Mouse (Mus musculus): ENCODE measurements around the gene Ppp4r1. TPM values are rescaled to one million over a fixed set of nuclear protein-coding genes. Genes with fewer than 3 reads are reported as not detected.

Ppp4r1 gene
- polyA plus RNA-seq, 1 experiment from 2014 or later = 41.5 TPM

Other genes with a start within 250 kb of the Ppp4r1 start
- not detected in 2 replicates for gene Tmem232, start 241.8 kb upstream of the Ppp4r1 start, polyA plus RNA-seq (2014; fragmentation: Nextera tagmentation; extraction: Ambion mirVana)
- 182 and 194 TPM in 2 replicates for gene Vapa, start 169.0 kb upstream of the Ppp4r1 start, polyA plus RNA-seq (2014; fragmentation: Nextera tagmentation; extraction: Ambion mirVana)
- 0.14 TPM in 1 of 2 replicates, not detected in the other for gene Txndc2, start 140.4 kb upstream of the Ppp4r1 start, polyA plus RNA-seq (2014; fragmentation: Nextera tagmentation; extraction: Ambion mirVana)
- 39.2 and 42.6 TPM in 2 replicates for gene Rab31, start 9.8 kb upstream of the Ppp4r1 start, polyA plus RNA-seq (2014; fragmentation: Nextera tagmentation; extraction: Ambion mirVana)
- gene Ralbp1, start 103.2 kb downstream of the Ppp4r1 start, polyA plus RNA-seq (2014; fragmentation: Nextera tagmentation; extraction: Ambion mirVana) = 77.4 and 97.3 TPM in 2 replicates
- 158 and 159 TPM in 2 replicates for gene Twsg1, start 168.7 kb downstream of the Ppp4r1 start, polyA plus RNA-seq (2014; fragmentation: Nextera tagmentation; extraction: Ambion mirVana)